Mouse (Mus musculus) E14TG2a.4 (cell line): Measurements from ENCODE around the gene Hist4h4.
A peak's percentile ranks its signal among the peaks of the same experiment; 100 is the strongest.

Source experiments
- H3K27me3 ChIP-seq: 2 replicates; pipeline ENCODE4 v1.6.1; 2014; ENCODE audit warnings: low read length, control low read depth; ENCODE audit not compliant: insufficient read depth
- H3K36me3 ChIP-seq: 2 replicates; pipeline ENCODE4 v1.6.1; 2014; ENCODE audit warnings: low read length, control low read depth; ENCODE audit not compliant: insufficient read depth
- H3K4me1 ChIP-seq: replicated peaks from 2 replicates; pipeline ENCODE4 v1.6.1; 2014; ENCODE audit warnings: low read depth, low read length, control low read depth
- H3K4me3 ChIP-seq: replicated peaks from 2 replicates; pipeline ENCODE4 v1.5.1; 2014; ENCODE audit warnings: mild to moderate bottlenecking, low read length
- H3K9me3 ChIP-seq: 2 replicates; pipeline ENCODE4 v1.6.1; 2014; ENCODE audit warnings: low read length, control low read depth
- CTCF ChIP-seq: conservative IDR thresholded peaks from 2 replicates; pipeline ENCODE4 v1.5.1; 2014; ENCODE audit warnings: low read length
- NANOG ChIP-seq: IDR thresholded peaks from 2 replicates; pipeline ENCODE4 v1.6.1; 2014; ENCODE audit warnings: borderline replicate concordance, low read length, mixed read lengths
- POU5F1 ChIP-seq: IDR thresholded peaks from 2 replicates; pipeline ENCODE4 v1.6.1; 2014; ENCODE audit warnings: low read length, borderline replicate concordance

Gene Hist4h4

DNA sequence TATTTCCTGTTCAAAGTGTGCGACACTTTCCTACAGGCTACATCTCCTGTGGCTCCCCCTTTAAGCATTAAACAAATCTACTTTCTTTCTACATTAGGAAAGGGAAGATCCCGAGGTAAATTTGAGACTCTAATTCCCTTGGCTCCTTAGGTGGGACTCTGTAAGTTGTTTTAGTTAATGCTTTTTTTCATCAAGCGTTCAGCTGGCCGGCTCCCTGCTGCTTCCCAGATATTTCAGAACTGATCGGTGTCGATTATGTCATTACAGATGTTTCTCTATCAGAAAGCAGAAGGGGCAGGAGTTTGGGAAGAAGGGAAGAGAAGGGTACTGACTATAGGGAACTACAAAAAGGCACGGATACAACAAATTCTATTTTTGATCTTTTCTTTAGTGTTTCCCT is 22.9 kb upstream of the Hist4h4 start:
- Histone ChIP-seq H3K27me3 (no peaks in the 10 kb centered on the region), H3K4me3 (peak overlapping the region; percentile 96), H3K36me3 (peaks cover 35% of the 10 kb centered on the region), H3K4me1 (peaks cover 25% of the 10 kb centered on the region), H3K9me3 (no peaks in the 10 kb centered on the region)
- TF ChIP-seq NANOG (no peak), POU5F1 (no peak), CTCF (no peak)

- Histone ChIP-seq H3K4me1 (peaks cover 38% of the 10 kb centered on the region), H3K36me3 (peaks cover 56% of the 10 kb centered on the region), H3K4me3 (no peak overlapping the region), H3K9me3 (no peaks in the 10 kb centered on the region), H3K27me3 (no peaks in the 10 kb centered on the region)
- TF ChIP-seq POU5F1 = no peak
- no peak for TF ChIP-seq NANOG
- TF ChIP-seq CTCF = no peak
These were observed 20.8 kb upstream of the Hist4h4 start for GRCm38 (mm10) chr6:136824987-136825386.

- H3K9me3 ChIP-seq = no peaks in the 10 kb centered on the region
- peaks cover 90% of the 10 kb centered on the region for H3K36me3 ChIP-seq
- no peak overlapping the region for H3K4me3 ChIP-seq
- TF ChIP-seq NANOG (no peak), CTCF (no peak), POU5F1 (no peak)
- H3K27me3 ChIP-seq = no peaks in the 10 kb centered on the region
- H3K4me1 ChIP-seq = peaks cover 54% of the 10 kb centered on the region
These were observed 16.9 kb upstream of the Hist4h4 start for GRCm38 (mm10) chr6:136821086-136821485.

- peaks cover 91% of the 10 kb centered on the region for H3K36me3 ChIP-seq
- no peaks in the 10 kb centered on the region for H3K9me3 ChIP-seq
- TF ChIP-seq POU5F1 = no peak
- TF ChIP-seq NANOG = no peak
- TF ChIP-seq CTCF = no peak
- H3K4me1 ChIP-seq = peaks cover 55% of the 10 kb centered on the region
- H3K4me3 ChIP-seq = no peak overlapping the region
- no peaks in the 10 kb centered on the region for H3K27me3 ChIP-seq
These were observed 16.2 kb upstream of the Hist4h4 start for GRCm38 (mm10) chr6:136820381-136820780.

GRCm38 (mm10) chr6:136817549-136817948 is 13.3 kb upstream of the Hist4h4 start:
- TF ChIP-seq NANOG = no peak
- no peak for TF ChIP-seq CTCF
- no peak for TF ChIP-seq POU5F1
- Histone ChIP-seq H3K36me3 (peaks cover 92% of the 10 kb centered on the region), H3K4me1 (peaks cover 71% of the 10 kb centered on the region), H3K27me3 (no peaks in the 10 kb centered on the region), H3K4me3 (0 out of 2 replicates have a peak overlapping the region, but pooled peaks have one; percentile 7), H3K9me3 (no peaks in the 10 kb centered on the region)

DNA sequence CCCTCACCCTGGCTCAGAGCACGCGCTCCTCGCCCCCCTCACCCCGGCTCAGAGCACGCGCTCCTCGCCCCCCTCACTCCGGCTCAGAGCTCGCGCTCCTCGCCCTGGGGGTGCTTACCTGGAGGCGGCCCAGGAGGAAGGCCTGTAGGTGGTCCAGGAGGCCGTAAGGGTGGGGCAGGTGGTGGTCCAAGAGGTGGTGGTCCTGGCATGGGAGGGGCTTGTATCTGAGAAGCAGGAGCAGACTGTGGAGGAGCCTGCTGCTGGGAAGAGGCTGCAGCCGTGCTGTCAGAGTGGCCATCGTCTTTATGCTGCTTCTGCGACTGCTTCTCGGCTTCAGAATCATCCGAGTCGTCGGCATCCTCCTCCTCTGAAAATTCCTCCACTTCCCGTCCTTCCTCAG is 12.6 kb upstream of the Hist4h4 start:
- no peak for TF ChIP-seq NANOG
- Histone ChIP-seq H3K4me3 (peak overlapping the region; percentile 68), H3K27me3 (no peaks in the 10 kb centered on the region), H3K36me3 (peaks cover 92% of the 10 kb centered on the region), H3K9me3 (no peaks in the 10 kb centered on the region), H3K4me1 (peaks cover 72% of the 10 kb centered on the region)

DNA sequence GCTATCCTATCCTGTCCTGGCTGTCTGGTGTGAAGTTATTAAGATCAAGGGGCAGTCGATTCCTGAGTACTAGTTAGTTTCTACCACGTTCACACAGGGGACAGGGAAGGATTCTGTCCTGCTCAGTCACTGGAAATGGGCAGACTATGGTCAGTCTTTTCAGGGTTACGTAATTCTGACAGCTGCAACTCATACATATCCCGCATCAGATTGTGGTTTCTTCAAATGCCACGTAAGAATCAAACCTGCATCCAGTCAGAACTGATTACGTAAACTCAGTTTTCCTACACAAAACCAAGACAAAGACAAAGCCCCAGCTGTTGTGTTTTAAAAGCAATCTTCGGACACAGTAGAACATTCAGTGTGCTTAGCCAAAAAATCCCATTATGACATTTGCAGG is 11.2 kb upstream of the Hist4h4 start:
- Histone ChIP-seq H3K9me3 (no peaks in the 10 kb centered on the region), H3K27me3 (no peaks in the 10 kb centered on the region), H3K4me3 (no peak overlapping the region), H3K36me3 (peaks cover 92% of the 10 kb centered on the region), H3K4me1 (peaks cover 76% of the 10 kb centered on the region)
- TF ChIP-seq NANOG (no peak), POU5F1 (no peak), CTCF (no peak)

- no peaks in the 10 kb centered on the region for H3K9me3 ChIP-seq
- H3K4me1 ChIP-seq = peaks cover 78% of the 10 kb centered on the region
- peaks cover 84% of the 10 kb centered on the region for H3K36me3 ChIP-seq
- TF ChIP-seq CTCF = no peak
- TF ChIP-seq NANOG = no peak
- no peak for TF ChIP-seq POU5F1
- no peaks in the 10 kb centered on the region for H3K27me3 ChIP-seq
- no peak overlapping the region for H3K4me3 ChIP-seq
These were observed 8.9 kb upstream of the Hist4h4 start for GRCm38 (mm10) chr6:136813117-136813516.

DNA sequence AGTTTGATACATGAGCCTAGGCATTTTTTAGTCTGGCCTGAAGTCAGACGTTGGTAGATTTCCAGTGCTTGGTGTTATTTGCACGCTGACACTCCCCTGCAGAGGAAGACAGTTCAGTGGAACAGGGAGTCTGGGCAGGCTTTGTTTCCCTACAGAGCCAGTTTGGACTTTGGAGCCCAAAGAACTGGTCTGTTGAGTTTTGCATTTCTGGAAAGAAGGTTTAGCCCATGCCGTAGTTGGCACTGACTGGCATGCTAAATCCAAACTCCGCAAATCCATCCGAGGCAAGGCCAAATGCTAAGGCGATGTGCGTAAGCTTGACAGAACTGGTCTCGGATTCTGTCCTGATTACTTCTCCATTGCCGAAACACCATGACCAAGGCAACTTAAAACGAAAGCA is 7.0 kb upstream of the Hist4h4 start:
- Histone ChIP-seq H3K36me3 (peaks cover 65% of the 10 kb centered on the region), H3K4me3 (no peak overlapping the region), H3K4me1 (peaks cover 75% of the 10 kb centered on the region), H3K27me3 (no peaks in the 10 kb centered on the region), H3K9me3 (no peaks in the 10 kb centered on the region)
- TF ChIP-seq CTCF (no peak), NANOG (no peak), POU5F1 (no peak)

GRCm38 (mm10) chr6:136809673-136810072 is 5.5 kb upstream of the Hist4h4 start:
- Histone ChIP-seq H3K27me3 (no peaks in the 10 kb centered on the region), H3K4me1 (peaks cover 70% of the 10 kb centered on the region), H3K36me3 (peaks cover 52% of the 10 kb centered on the region), H3K9me3 (no peaks in the 10 kb centered on the region), H3K4me3 (peak overlapping the region; percentile 88)
- TF ChIP-seq NANOG = no peak
- no peak for TF ChIP-seq POU5F1
- no peak for TF ChIP-seq CTCF
